Mouse (Mus musculus) MEL (cell line): ENCODE results near the gene Cadm3. TPM values are rescaled to one million over a fixed set of nuclear protein-coding genes. Genes with fewer than 3 reads are reported as not detected.

Experiments used
- DNase-seq: peaks from one replicate; pipeline ENCODE4 v3.0.0; 2011; ENCODE audit warnings: low read depth, low spot score
- H3K27ac ChIP-seq: 2 replicates; pipeline ENCODE4 v1.5.1; 2012; ENCODE audit warnings: low read depth, mild to moderate bottlenecking, control low read depth, low read length, moderate library complexity; ENCODE audit not compliant: control insufficient read depth
- H3K27me3 ChIP-seq, 2 experiments: fragments of 150-350 bp in 1 of 2; sonication (generic) in 1 of 2; 2 replicates each; pipeline ENCODE4 v1.6.1; 2012; ENCODE audit warnings: low read length in 2 of 2, mild to moderate bottlenecking in 2 of 2, improper control_type of control experiment in 1 of 2, moderate library complexity in 1 of 2; ENCODE audit not compliant: insufficient read depth in 2 of 2, control insufficient read depth in 1 of 2
- H3K36me3 ChIP-seq, 2 experiments: 2 replicates each; pipeline ENCODE4 v1.6.1; 2012 to 2014; ENCODE audit warnings: low read length in 2 of 2, improper control_type of control experiment in 1 of 2, inconsistent platforms in 1 of 2, mild to moderate bottlenecking in 1 of 2; ENCODE audit not compliant: insufficient read depth in 2 of 2, control insufficient read depth in 1 of 2
- H3K4me1 ChIP-seq, 2 experiments: fragments of 150-350 bp in 1 of 2; sonication (generic) in 1 of 2; 2 replicates each; pipeline ENCODE4 v1.6.1; 2012; ENCODE audit warnings: low read length in 2 of 2, improper control_type of control experiment in 1 of 2, mild to moderate bottlenecking in 1 of 2; ENCODE audit not compliant: insufficient read depth in 2 of 2, control insufficient read depth in 1 of 2
- H3K4me3 ChIP-seq, 2 experiments: fragments of 150-350 bp in 1 of 2; sonication (generic) in 1 of 2; 2 replicates each; pipeline ENCODE4 v1.5.1; 2012; ENCODE audit warnings: low read depth in 2 of 2, low read length in 2 of 2, mild to moderate bottlenecking in 2 of 2, moderate library complexity in 2 of 2, control low read depth in 1 of 2, improper control_type of control experiment in 1 of 2; ENCODE audit not compliant: control insufficient read depth in 1 of 2, insufficient read depth in 1 of 2
- H3K79me2 ChIP-seq: 2 replicates; pipeline ENCODE4 v1.6.1; 2012; ENCODE audit warnings: mild to moderate bottlenecking, low read length, moderate library complexity; ENCODE audit not compliant: control insufficient read depth, poor library complexity, insufficient read depth
- H3K9ac ChIP-seq: 2 replicates; pipeline ENCODE4 v1.6.1; 2012; ENCODE audit warnings: low read depth, mild to moderate bottlenecking, control low read depth, low read length, moderate library complexity; ENCODE audit not compliant: control insufficient read depth, poor library complexity, severe bottlenecking
- H3K9me3 ChIP-seq: fragments of 150-350 bp; sonication (generic); replicated peaks from 2 replicates; pipeline ENCODE4 v1.6.1; 2012; ENCODE audit warnings: mild to moderate bottlenecking, low read length, improper control_type of control experiment, moderate library complexity; ENCODE audit not compliant: insufficient read depth
- BHLHE40 ChIP-seq: IDR thresholded peaks from 2 replicates; pipeline ENCODE4 v1.6.1; 2012; ENCODE audit warnings: low read depth, mild to moderate bottlenecking, inconsistent platforms, low read length, improper control_type of control experiment, borderline replicate concordance
- CHD2 ChIP-seq: IDR thresholded peaks from 2 replicates; pipeline ENCODE4 v1.6.1; 2011; ENCODE audit warnings: low read length, improper control_type of control experiment
- E2F4 ChIP-seq: IDR thresholded peaks from 2 replicates; pipeline ENCODE4 v1.6.1; 2011; ENCODE audit warnings: low read depth, low read length, improper control_type of control experiment, borderline replicate concordance
- GABPA ChIP-seq: IDR thresholded peaks from 2 replicates; pipeline ENCODE4 v1.6.1; 2012; ENCODE audit warnings: low read depth, mild to moderate bottlenecking, inconsistent platforms, low read length, improper control_type of control experiment, moderate library complexity
- HCFC1 ChIP-seq: IDR thresholded peaks from 2 replicates; pipeline ENCODE4 v1.6.1; 2012; ENCODE audit warnings: low read depth, mild to moderate bottlenecking, inconsistent platforms, low read length, improper control_type of control experiment, moderate library complexity
- KAT2A ChIP-seq: conservative IDR thresholded peaks from 2 replicates; pipeline ENCODE4 v1.6.1; 2012; ENCODE audit warnings: low read depth, low read length, improper control_type of control experiment, inconsistent platforms
- MXI1 ChIP-seq: IDR thresholded peaks from 2 replicates; pipeline ENCODE4 v1.6.1; 2011; ENCODE audit warnings: mild to moderate bottlenecking, low read depth, low read length, improper control_type of control experiment
- MYC ChIP-seq: IDR thresholded peaks from 2 replicates; pipeline ENCODE4 v1.6.1; 2011; ENCODE audit warnings: low read depth, mild to moderate bottlenecking, low read length, improper control_type of control experiment, moderate library complexity
- NELFE ChIP-seq: IDR thresholded peaks from 2 replicates; pipeline ENCODE4 v1.6.1; 2011; ENCODE audit warnings: low read depth, low read length, improper control_type of control experiment
- POLR2A ChIP-seq, 2 experiments: IDR thresholded peaks; 2 replicates each; pipeline ENCODE4 v1.6.1; 2011 to 2012; ENCODE audit warnings: low read length in 2 of 2, mild to moderate bottlenecking in 2 of 2, control low read depth in 1 of 2, improper control_type of control experiment in 1 of 2, low read depth in 1 of 2, moderate library complexity in 1 of 2; ENCODE audit not compliant: control insufficient read depth in 1 of 2, insufficient read depth in 1 of 2, poor library complexity in 1 of 2
- POLR2AphosphoS2 ChIP-seq: IDR thresholded peaks from 2 replicates; pipeline ENCODE4 v1.6.1; 2011; ENCODE audit warnings: low read length, improper control_type of control experiment
- SMC3 ChIP-seq: IDR thresholded peaks from 2 replicates; pipeline ENCODE4 v1.6.1; 2011; ENCODE audit warnings: low read depth, low read length, improper control_type of control experiment
- TAL1 ChIP-seq: IDR thresholded peaks from 2 replicates; pipeline ENCODE4 v1.6.1; 2012; ENCODE audit warnings: mild to moderate bottlenecking, inconsistent platforms, low read length, moderate library complexity, mixed read lengths
- TBP ChIP-seq: IDR thresholded peaks from 2 replicates; pipeline ENCODE4 v1.8.0; 2011; ENCODE audit warnings: low read depth, low read length, improper control_type of control experiment
- TCF12 ChIP-seq: IDR thresholded peaks from 2 replicates; pipeline ENCODE4 v1.6.1; 2014; ENCODE audit warnings: low read depth, mild to moderate bottlenecking, inconsistent platforms, low read length, improper control_type of control experiment, moderate library complexity
- UBTF ChIP-seq: IDR thresholded peaks from 2 replicates; pipeline ENCODE4 v1.6.1; 2012; ENCODE audit warnings: low read depth, mild to moderate bottlenecking, inconsistent platforms, low read length, improper control_type of control experiment, moderate library complexity, borderline replicate concordance; ENCODE audit not compliant: insufficient read depth
- USF1 ChIP-seq: IDR thresholded peaks from 2 replicates; pipeline ENCODE4 v1.6.1; 2014; ENCODE audit warnings: low read depth, mild to moderate bottlenecking, inconsistent platforms, low read length, improper control_type of control experiment, moderate library complexity
- ZKSCAN1 ChIP-seq: IDR thresholded peaks from 2 replicates; pipeline ENCODE4 v1.6.1; 2012; ENCODE audit warnings: low read depth, mild to moderate bottlenecking, inconsistent platforms, low read length, improper control_type of control experiment, moderate library complexity
- ZNF384 ChIP-seq: IDR thresholded peaks from 2 replicates; pipeline ENCODE4 v1.6.1; 2012; ENCODE audit warnings: low read depth, mild to moderate bottlenecking, inconsistent platforms, low read length, improper control_type of control experiment
- polyA plus RNA-seq, 2 experiments: library from polyadenylated mRNA; stranded (reverse) in 1 of 2; unstranded in 1 of 2; fragments of >175 nt in 1 of 2; fragments of >200 nt in 1 of 2; gene quantifications; 2 replicates each; pipeline versions ENCODE4 v1.2.1 to v1.2.4; 2012; ENCODE audit warnings: low replicate concordance in 2 of 2, low read depth in 1 of 2; ENCODE audit not compliant: insufficient read length in 2 of 2, insufficient read depth in 1 of 2, missing spikeins in 1 of 2
- total RNA-seq: library from RNA; depleted of rRNA; stranded (reverse); fragments of 300-350 nt; gene quantifications from 2 replicates; pipeline ENCODE4 v1.2.3, GENCODE M21; 2012

Cadm3 gene
- total and polyA plus RNA-seq, 3 experiments, result 0.03 to 0.19 TPM; not detected in 1

DNA sequence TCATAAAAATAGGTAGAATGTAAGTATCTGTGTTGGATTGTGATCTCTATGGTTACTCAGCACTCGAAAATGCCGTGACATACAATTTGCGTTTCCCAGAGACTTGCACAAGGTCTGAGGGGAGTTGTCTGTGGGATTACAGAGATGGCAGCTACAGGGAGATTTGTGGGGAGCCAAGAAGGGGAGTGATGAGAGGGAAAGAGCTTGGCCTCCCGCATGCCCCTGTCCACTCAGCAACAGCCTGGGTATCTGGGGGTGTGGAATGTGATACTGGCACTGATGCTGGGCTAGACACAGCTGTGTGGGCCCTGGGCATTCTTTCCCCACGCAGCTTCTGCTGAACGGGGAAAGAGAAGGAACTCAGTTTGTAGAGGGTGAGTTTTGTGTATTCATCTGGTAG lies 3.0 kb upstream of the Cadm3 start:
- TF ChIP-seq GABPA, result no peak
- no peak for TF ChIP-seq TAL1
- no peak for TF ChIP-seq CHD2
- no peak for TF ChIP-seq POLR2AphosphoS2
- no peak for TF ChIP-seq MYC
- TF ChIP-seq MXI1, result no peak
- no peak for TF ChIP-seq ZKSCAN1
- TF ChIP-seq ZNF384, result no peak
- no peak for TF ChIP-seq UBTF
- TF ChIP-seq USF1, result no peak
- TF ChIP-seq BHLHE40, result no peak
- TF ChIP-seq KAT2A, result no peak
- no peak for TF ChIP-seq POLR2A (IDR thresholded peaks at IDR 0.05; ENCODE audit: control insufficient read depth in 1 of 2, insufficient read depth in 1 of 2, low read depth in 1 of 2, low read length in 2 of 2, poor library complexity in 1 of 2)
- no peak for TF ChIP-seq TCF12
- TF ChIP-seq E2F4, result no peak
- no peak for TF ChIP-seq NELFE
- TF ChIP-seq SMC3, result no peak
- Histone ChIP-seq H3K36me3 (no peaks in the 10 kb centered on the region), H3K9me3 (no peaks in the 10 kb centered on the region), H3K27ac (no peak overlapping the region), H3K9ac (no peak overlapping the region), H3K27me3 (no peaks in the 10 kb centered on the region), H3K4me1 (no peaks in the 10 kb centered on the region), H3K4me3 (no peak overlapping the region), H3K79me2 (no peaks in the 10 kb centered on the region)
- DNase-seq, result no peak

DNA sequence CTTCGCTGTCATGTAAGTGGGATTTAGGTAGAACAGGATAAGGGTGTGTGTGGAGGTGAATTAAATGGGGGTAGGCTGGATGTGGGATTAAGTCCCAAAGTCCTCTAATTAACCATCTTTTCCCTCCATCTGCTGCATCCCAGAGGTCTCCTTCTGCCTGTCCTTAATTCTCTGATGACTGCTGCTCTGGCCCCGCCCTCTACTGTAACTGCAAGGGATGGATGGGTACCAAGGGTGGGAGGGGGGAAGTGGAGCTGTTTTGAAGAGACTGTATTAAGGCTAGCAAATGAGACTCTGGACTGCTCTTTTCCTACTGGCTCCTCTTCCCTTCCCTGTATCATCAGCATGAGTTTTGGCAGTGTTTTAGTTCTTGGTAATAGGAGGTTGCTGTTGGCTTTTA lies 2.1 kb upstream of the Cadm3 start:
- Histone ChIP-seq H3K36me3 (no peaks in the 10 kb centered on the region), H3K4me3 (no peak overlapping the region), H3K27ac (no peak overlapping the region), H3K9ac (no peak overlapping the region), H3K79me2 (no peaks in the 10 kb centered on the region), H3K9me3 (no peaks in the 10 kb centered on the region), H3K27me3 (no peaks in the 10 kb centered on the region), H3K4me1 (no peaks in the 10 kb centered on the region)
- no peak for TF ChIP-seq HCFC1
- no peak for TF ChIP-seq TBP
- no peak for DNase-seq
